Mouse (Mus musculus) bone marrow, adult 2 months (tissue): ENCODE data around the gene Ddah2.

Source experiments
- CTCF ChIP-seq: fragments of 200-500 bp; IDR thresholded peaks from 2 replicates; pipeline ENCODE4 v1.5.1; 2011; ENCODE audit warnings: low read length, control low read depth; ENCODE audit not compliant: control insufficient read depth, insufficient read depth
- POLR2A ChIP-seq: fragments of 200-500 bp; IDR thresholded peaks from 2 replicates; pipeline ENCODE4 v1.6.1; 2011; ENCODE audit warnings: low read depth, mild to moderate bottlenecking, control low read depth, low read length, borderline replicate concordance; ENCODE audit not compliant: control insufficient read depth

GRCm38 (mm10) chr17:35052271-35052798, 6.5 kb upstream of the Ddah2 start:
- TF ChIP-seq POLR2A = no peak
- TF ChIP-seq CTCF = no peak
